Mouse (Mus musculus) E14TG2a.4 (cell line): ENCODE results near the gene Bglap3.
"Not testable (repeated sequence)": the region's sequence is repeated elsewhere in the genome, so short reads cannot be mapped to it uniquely, and the experiment has no call there.

Experiments
- CTCF ChIP-seq: conservative IDR thresholded peaks from 2 replicates; pipeline ENCODE4 v1.5.1; 2014; ENCODE audit warnings: low read length
- POU5F1 ChIP-seq: IDR thresholded peaks from 2 replicates; pipeline ENCODE4 v1.6.1; 2014; ENCODE audit warnings: low read length, borderline replicate concordance

DNA sequence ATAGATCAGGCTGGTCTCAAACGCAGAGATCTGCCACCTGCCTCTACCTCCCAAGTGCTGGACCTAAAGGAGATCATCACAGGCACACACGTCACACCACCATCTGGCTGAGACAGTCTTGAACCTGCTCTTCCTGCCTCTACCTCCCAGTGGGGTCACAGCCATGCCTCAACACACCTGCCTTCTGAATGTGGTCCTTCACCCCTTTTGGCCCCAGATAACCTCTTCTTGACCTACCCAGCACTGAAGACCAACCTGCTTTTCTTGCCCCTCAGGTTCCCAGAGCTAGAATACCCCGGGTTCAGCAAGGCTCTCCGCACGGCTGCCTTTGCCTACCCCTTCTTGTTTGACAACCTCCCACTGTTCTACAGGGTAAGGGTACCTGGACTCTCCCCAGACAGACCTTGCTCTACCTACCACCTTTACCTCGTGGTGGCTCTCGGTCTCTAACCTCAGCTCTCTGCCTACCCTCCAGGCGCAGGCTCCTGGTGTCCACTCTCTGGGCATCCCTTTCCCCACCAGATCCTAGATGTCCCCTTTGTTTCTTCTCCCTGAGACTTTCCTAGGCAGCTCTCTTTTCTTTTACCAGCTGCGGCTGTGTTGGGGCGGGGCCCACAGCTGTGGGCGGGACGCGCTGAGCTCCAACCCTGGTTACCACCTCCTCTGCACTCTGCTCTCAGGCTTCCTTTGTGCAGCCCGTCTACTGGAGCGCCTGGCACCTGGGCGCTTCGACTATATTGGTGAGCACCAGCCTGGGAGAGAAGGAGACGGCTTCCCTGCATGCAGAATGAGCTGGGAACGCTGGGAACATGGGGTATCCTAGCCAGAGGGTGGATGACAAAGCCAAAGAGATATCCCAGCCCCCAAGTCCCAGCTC, 3.4 kb upstream of the Bglap3 start:
- not testable (repeated sequence) for TF ChIP-seq CTCF, POU5F1
